Mouse (Mus musculus): ENCODE results near the gene Orc5. TPM values are rescaled to one million over a fixed set of nuclear protein-coding genes. Genes with fewer than 3 reads are reported as not detected.
"Not testable (repeated sequence)": the region's sequence is repeated elsewhere in the genome, so short reads cannot be mapped to it uniquely, and the experiment has no call there.

Gene Orc5
- polyA plus RNA-seq, 1 experiment: 26.8 TPM

DNA sequence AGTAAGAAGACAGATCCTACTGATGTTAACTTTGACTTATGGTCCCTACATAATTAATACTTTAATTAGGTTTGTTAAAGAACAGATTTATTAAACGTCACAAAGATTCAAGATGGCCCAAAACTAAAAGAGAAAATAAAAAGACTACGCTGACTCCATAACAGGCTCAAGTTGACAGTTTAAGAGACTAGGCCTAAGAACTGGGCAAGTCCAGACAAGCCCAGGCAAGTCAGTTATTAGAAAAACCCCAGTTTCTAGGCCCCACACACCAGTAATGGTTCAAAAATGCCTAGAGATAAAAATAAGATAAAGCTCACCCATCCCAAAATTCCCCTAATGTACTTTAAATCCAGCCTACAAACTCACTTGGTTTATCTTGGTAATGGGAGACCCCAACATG lies 7.6 kb downstream of the Orc5 start:
- TF ChIP-seq CTCF (IDR thresholded peaks at IDR 0.05; ENCODE audit: low read depth, low read length): no peak
- TF ChIP-seq POLR2A (IDR thresholded peaks at IDR 0.05; ENCODE audit: borderline replicate concordance, low read depth, low read length): no peak
- Histone ChIP-seq H3K4me1 (ENCODE audit: control insufficient read depth, insufficient read depth, low read length) (no peaks in the 10 kb centered on the region), H3K4me3 (ENCODE audit: insufficient read depth, low read length) (no peak overlapping the region), H3K27ac (ENCODE audit: insufficient read depth, low read depth, low read length) (no peak overlapping the region)

DNA sequence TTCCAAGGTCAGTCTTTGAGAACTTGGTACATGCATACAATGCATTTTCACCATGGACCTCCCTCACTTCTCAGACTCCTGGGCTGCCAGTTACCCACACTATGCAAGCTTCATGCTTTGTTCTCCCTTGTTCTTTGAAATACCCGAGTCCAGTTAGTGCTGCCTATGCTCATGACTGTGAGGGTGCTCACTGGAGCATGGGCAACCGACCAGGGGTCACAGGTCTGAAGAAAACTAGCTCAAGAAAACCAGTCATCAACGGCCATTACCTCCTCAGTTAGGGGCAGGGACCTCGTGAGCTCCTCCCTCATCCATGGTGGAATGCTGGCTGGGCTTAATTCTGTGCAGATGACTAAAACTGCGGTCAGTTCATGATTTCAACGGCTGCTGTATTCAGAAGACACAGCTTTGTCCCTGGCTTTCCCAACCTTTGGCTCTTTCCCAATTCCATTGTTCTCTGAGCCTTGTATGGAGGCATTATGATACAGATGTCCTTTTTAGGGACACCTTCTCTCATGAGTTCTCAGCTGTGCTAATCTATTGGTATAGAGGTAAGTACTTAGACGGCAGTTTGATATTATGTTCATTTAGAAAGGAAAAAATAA lies 11.1 kb downstream of the Orc5 start:
- TF ChIP-seq CTCF (IDR thresholded peaks at IDR 0.05; ENCODE audit: low read depth, low read length): no peak
- no peak for TF ChIP-seq POLR2A (IDR thresholded peaks at IDR 0.05; ENCODE audit: borderline replicate concordance, low read depth, low read length)
- Histone ChIP-seq H3K4me3 (ENCODE audit: insufficient read depth, low read length) (no peak overlapping the region), H3K27ac (ENCODE audit: insufficient read depth, low read depth, low read length) (no peak overlapping the region), H3K4me1 (ENCODE audit: control insufficient read depth, insufficient read depth, low read length) (0 out of 2 replicates have a peak, but pooled peaks cover 2% of the 10 kb centered on the region)

DNA sequence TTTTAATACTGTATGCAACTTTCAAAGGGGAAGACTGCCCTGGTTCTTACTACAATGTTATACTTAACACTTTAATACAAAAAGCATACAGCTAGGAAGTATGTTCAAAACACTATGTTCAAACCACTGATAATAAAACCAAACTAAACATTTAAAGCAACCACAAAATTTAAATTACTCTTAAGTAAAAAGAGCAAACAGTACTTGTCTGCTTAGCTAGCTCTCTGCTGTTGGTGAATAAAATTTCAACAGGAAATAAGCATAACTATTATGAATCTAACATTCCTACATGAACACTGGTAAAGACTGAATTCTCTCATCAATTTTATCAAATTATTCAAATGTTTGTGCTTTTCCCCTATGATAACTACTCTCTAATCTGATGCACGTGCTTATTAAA lies 13.5 kb downstream of the Orc5 start:
- no peak overlapping the region for H3K4me3 ChIP-seq (ENCODE audit: insufficient read depth, low read length)
- TF ChIP-seq CTCF (IDR thresholded peaks at IDR 0.05; ENCODE audit: low read depth, low read length) (no peak), POLR2A (IDR thresholded peaks at IDR 0.05; ENCODE audit: borderline replicate concordance, low read depth, low read length) (no peak)
- H3K27ac ChIP-seq (ENCODE audit: insufficient read depth, low read depth, low read length): no peak overlapping the region
- 0 out of 2 replicates have a peak, but pooled peaks cover 2% of the 10 kb centered on the region for H3K4me1 ChIP-seq (ENCODE audit: control insufficient read depth, insufficient read depth, low read length)

DNA sequence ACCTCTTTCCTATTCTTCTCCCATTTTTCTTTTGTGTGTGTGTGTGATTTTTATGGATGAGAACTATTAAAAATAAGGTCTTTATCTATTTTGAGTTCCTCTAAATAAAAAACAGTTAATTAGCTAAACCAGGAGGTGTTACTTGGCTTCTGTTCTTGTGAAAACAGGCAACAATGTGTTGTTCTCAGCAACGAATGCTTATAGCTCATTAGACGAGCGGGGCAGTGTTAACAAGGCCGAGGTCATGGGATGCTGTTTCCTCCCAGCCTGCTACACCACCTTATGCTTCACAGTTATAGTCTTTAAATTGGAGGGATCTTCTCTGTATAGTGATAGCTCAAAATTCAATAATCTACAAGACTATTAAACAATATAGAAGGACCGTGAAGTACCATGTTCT lies 17.7 kb downstream of the Orc5 start:
- no peak overlapping the region for H3K27ac ChIP-seq (ENCODE audit: insufficient read depth, low read depth, low read length)
- H3K4me3 ChIP-seq (ENCODE audit: insufficient read depth, low read length): no peak overlapping the region
- 0 out of 2 replicates have a peak, but pooled peaks cover 2% of the 10 kb centered on the region for H3K4me1 ChIP-seq (ENCODE audit: control insufficient read depth, insufficient read depth, low read length)
- no peak for TF ChIP-seq CTCF (IDR thresholded peaks at IDR 0.05; ENCODE audit: low read depth, low read length)

GRCm38 (mm10) chr5:22522612-22523011 lies 27.6 kb downstream of the Orc5 start:
- H3K4me3 ChIP-seq (ENCODE audit: insufficient read depth, low read length): no peak overlapping the region
- 0 out of 2 replicates have a peak, but pooled peaks cover 2% of the 10 kb centered on the region for H3K4me1 ChIP-seq (ENCODE audit: control insufficient read depth, insufficient read depth, low read length)
- no peak overlapping the region for H3K27ac ChIP-seq (ENCODE audit: insufficient read depth, low read depth, low read length)
- TF ChIP-seq POLR2A (IDR thresholded peaks at IDR 0.05; ENCODE audit: borderline replicate concordance, low read depth, low read length) (no peak), CTCF (IDR thresholded peaks at IDR 0.05; ENCODE audit: low read depth, low read length) (no peak)

DNA sequence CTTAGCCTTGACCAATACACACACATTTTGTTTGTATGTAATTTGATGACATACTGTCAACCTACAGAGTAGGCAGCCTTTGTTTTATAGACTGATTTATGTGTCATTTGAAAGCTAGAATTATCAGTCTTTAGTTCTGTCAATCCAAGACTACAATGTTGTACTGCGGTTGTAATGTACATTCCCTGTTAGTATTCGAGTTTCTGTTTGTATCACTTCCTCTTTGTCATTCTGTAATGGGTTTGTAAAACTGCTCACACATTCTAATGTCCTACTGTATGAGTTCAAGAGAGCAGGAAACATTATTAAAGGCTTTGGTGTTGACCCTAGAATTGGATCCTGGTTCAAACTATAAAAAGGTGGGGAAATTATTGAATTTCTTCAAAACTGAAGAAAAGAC lies 30.5 kb downstream of the Orc5 start:
- TF ChIP-seq POLR2A (IDR thresholded peaks at IDR 0.05; ENCODE audit: borderline replicate concordance, low read depth, low read length) (no peak), CTCF (IDR thresholded peaks at IDR 0.05; ENCODE audit: low read depth, low read length) (no peak)
- Histone ChIP-seq H3K4me3 (ENCODE audit: insufficient read depth, low read length) (no peak overlapping the region), H3K27ac (ENCODE audit: insufficient read depth, low read depth, low read length) (no peak overlapping the region), H3K4me1 (ENCODE audit: control insufficient read depth, insufficient read depth, low read length) (0 out of 2 replicates have a peak, but pooled peaks cover 2% of the 10 kb centered on the region)

- H3K4me1 ChIP-seq (ENCODE audit: control insufficient read depth, insufficient read depth, low read length); H3K4me3 ChIP-seq (ENCODE audit: insufficient read depth, low read length); H3K27ac ChIP-seq (ENCODE audit: insufficient read depth, low read depth, low read length): not testable (repeated sequence)
These were observed 34.5 kb downstream of the Orc5 start for GRCm38 (mm10) chr5:22515745-22516144.

- not testable (repeated sequence) for H3K4me1 ChIP-seq (ENCODE audit: control insufficient read depth, insufficient read depth, low read length); H3K27ac ChIP-seq (ENCODE audit: insufficient read depth, low read depth, low read length); H3K4me3 ChIP-seq (ENCODE audit: insufficient read depth, low read length)
These were observed 36.0 kb downstream of the Orc5 start for GRCm38 (mm10) chr5:22514231-22514630.

DNA sequence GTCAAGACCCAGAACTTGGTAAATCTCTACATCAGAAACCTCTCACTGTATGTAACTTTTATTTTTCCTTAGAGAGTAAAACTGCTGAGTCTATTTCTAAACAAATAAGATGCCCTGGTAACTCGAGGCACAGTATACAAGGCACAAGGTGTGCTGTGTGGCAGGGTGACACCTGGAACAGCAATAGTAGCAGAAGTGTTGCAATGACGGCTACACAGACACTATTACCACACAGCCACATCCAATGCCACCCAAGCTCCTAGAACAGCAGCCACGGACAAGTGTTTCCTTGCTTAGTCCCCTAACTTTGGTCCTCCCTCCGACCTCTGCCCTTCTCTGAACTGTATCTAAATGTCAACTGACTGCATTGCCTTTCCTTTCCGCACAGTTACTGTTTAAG lies 37.6 kb downstream of the Orc5 start:
- not testable (repeated sequence) for H3K27ac ChIP-seq (ENCODE audit: insufficient read depth, low read depth, low read length); H3K4me3 ChIP-seq (ENCODE audit: insufficient read depth, low read length); H3K4me1 ChIP-seq (ENCODE audit: control insufficient read depth, insufficient read depth, low read length)

DNA sequence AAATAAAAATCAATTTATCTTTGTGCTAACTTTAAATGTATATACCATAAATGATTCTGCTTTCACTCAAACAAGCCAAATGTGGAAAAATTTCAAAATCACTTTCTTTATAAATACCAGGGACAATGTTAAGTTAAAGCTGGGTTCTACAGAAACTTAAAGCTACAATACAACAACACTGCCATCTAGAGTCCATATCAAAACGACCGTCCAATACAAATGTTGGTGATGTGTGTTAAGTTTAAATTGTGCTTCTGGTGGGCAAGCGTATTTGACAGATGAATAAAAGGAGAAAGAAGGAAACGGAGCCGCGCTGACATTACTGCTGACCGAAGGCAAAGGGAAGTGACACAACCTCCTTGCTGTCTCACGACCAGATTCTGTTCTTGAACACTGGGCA lies 38.4 kb downstream of the Orc5 start:
- H3K4me3 ChIP-seq (ENCODE audit: insufficient read depth, low read length): no peak overlapping the region
- TF ChIP-seq CTCF (IDR thresholded peaks at IDR 0.05; ENCODE audit: low read depth, low read length) (no peak), POLR2A (IDR thresholded peaks at IDR 0.05; ENCODE audit: borderline replicate concordance, low read depth, low read length) (no peak)
- no peak overlapping the region for H3K27ac ChIP-seq (ENCODE audit: insufficient read depth, low read depth, low read length)
- no peaks in the 10 kb centered on the region for H3K4me1 ChIP-seq (ENCODE audit: control insufficient read depth, insufficient read depth, low read length)

DNA sequence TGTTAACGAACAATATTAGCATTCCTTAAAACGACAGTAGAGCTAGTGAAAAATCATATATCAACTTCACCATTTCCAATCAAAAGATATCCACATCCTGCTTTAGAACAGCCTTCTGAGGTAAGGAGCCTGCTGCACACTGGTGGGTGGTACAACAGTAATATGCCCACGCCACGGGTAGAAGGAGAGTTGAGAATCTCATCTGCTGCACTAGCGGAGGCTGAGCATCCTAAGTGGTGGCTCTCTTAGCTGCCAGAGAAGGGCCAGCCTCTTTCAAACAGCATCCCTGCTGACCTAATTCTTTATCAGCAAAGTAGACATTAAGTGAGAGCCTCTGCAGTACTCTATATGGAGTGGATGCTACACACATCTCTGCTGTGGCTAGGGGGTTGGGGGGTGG lies 41.7 kb downstream of the Orc5 start:
- TF ChIP-seq POLR2A (IDR thresholded peaks at IDR 0.05; ENCODE audit: borderline replicate concordance, low read depth, low read length) (no peak), CTCF (IDR thresholded peaks at IDR 0.05; ENCODE audit: low read depth, low read length) (no peak)
- Histone ChIP-seq H3K4me3 (ENCODE audit: insufficient read depth, low read length) (no peak overlapping the region), H3K27ac (ENCODE audit: insufficient read depth, low read depth, low read length) (no peak overlapping the region), H3K4me1 (ENCODE audit: control insufficient read depth, insufficient read depth, low read length) (no peaks in the 10 kb centered on the region)
